Mouse (Mus musculus): ENCODE measurements at regions not wholly inside any gene's neighbourhood (a gene's known extent, or its start where the extent isn't known, plus 50 kb on each side); places are given as distances from the start of the nearest gene placed in this dataset.

- ATAC-seq = no peak
- WGBS = 66% methylated on average over 3 of the region's 3 CpGs
These were observed 205.7 kb upstream of the Klf3 start for GRCm38 (mm10) chr5:64597451-64597850.

GRCm38 (mm10) chr5:64598606-64599005 lies 204.6 kb upstream of the Klf3 start:
- Histone ChIP-seq H3K9me3 (replicated peaks; ENCODE audit: control insufficient read depth, low read length) (no peaks in the 10 kb centered on the region), H3K36me3 (ENCODE audit: control insufficient read depth, insufficient read depth, low read length) (no peaks in the 10 kb centered on the region), H3K4me1 (ENCODE audit: control insufficient read depth, insufficient read depth, low read length) (peaks cover 2% of the 10 kb centered on the region; the same call in 1 of the 2 replicates), H3K27ac (ENCODE audit: low read depth, low read length) (no peak overlapping the region), H3K27me3 (replicated peaks; ENCODE audit: control insufficient read depth, insufficient read depth, low read length) (no peaks in the 10 kb centered on the region), H3K4me3 (ENCODE audit: low read depth, low read length) (no peak overlapping the region), H3K4me2 (ENCODE audit: low read length) (no peak overlapping the region), H3K9ac (ENCODE audit: low read length) (no peak overlapping the region)
- ATAC-seq (no peak), DNase-seq (ENCODE audit: low spot score) (no peak)
- WGBS = 91% methylated on average over 3 of the region's 3 CpGs

More at GRCm38 (mm10) chr5:64597451-64597850, 205.7 kb upstream of the Klf3 start:
- H3K27me3 ChIP-seq (replicated peaks; ENCODE audit: control insufficient read depth, insufficient read depth, low read length) = no peaks in the 10 kb centered on the region
- no peak for DNase-seq (ENCODE audit: low spot score)
- no peaks in the 10 kb centered on the region for H3K9me3 ChIP-seq (replicated peaks; ENCODE audit: control insufficient read depth, low read length)
- H3K4me1 ChIP-seq (ENCODE audit: control insufficient read depth, insufficient read depth, low read length) = peaks cover 2% of the 10 kb centered on the region; the same call in 1 of the 2 replicates
- no peak overlapping the region for H3K27ac ChIP-seq (ENCODE audit: low read depth, low read length)
- H3K36me3 ChIP-seq (ENCODE audit: control insufficient read depth, insufficient read depth, low read length) = no peaks in the 10 kb centered on the region
- no peak overlapping the region for H3K4me3 ChIP-seq (ENCODE audit: low read depth, low read length)
- H3K9ac ChIP-seq (ENCODE audit: low read length) = no peak overlapping the region
- H3K4me2 ChIP-seq (ENCODE audit: low read length) = no peak overlapping the region

- no peak for DNase-seq (ENCODE audit: low spot score)
- Histone ChIP-seq H3K9ac (ENCODE audit: low read length) (no peak overlapping the region), H3K4me1 (ENCODE audit: control insufficient read depth, insufficient read depth, low read length) (peaks cover 2% of the 10 kb centered on the region; the same call in 1 of the 2 replicates), H3K27me3 (replicated peaks; ENCODE audit: control insufficient read depth, insufficient read depth, low read length) (no peaks in the 10 kb centered on the region), H3K4me3 (ENCODE audit: low read depth, low read length) (no peak overlapping the region), H3K9me3 (replicated peaks; ENCODE audit: control insufficient read depth, low read length) (no peaks in the 10 kb centered on the region), H3K36me3 (ENCODE audit: control insufficient read depth, insufficient read depth, low read length) (no peaks in the 10 kb centered on the region), H3K27ac (ENCODE audit: low read depth, low read length) (no peak overlapping the region), H3K4me2 (ENCODE audit: low read length) (no peak overlapping the region)
- ATAC-seq = no peak
- WGBS = 67% methylated on average over 3 of the region's 3 CpGs
These were observed 204.2 kb upstream of the Klf3 start for GRCm38 (mm10) chr5:64599015-64599414.

- Histone ChIP-seq H3K4me1 (ENCODE audit: control insufficient read depth, insufficient read depth, low read length) (peaks cover 2% of the 10 kb centered on the region; the same call in 1 of the 2 replicates), H3K9ac (ENCODE audit: low read length) (no peak overlapping the region), H3K27ac (ENCODE audit: low read depth, low read length) (peak overlapping the region; percentile 21; the same call in 1 of the 2 replicates), H3K27me3 (replicated peaks; ENCODE audit: control insufficient read depth, insufficient read depth, low read length) (no peaks in the 10 kb centered on the region), H3K4me2 (ENCODE audit: low read length) (peak overlapping the region; percentile 8; the same call in 1 of the 2 replicates), H3K4me3 (ENCODE audit: low read depth, low read length) (no peak overlapping the region), H3K36me3 (ENCODE audit: control insufficient read depth, insufficient read depth, low read length) (no peaks in the 10 kb centered on the region), H3K9me3 (replicated peaks; ENCODE audit: control insufficient read depth, low read length) (no peaks in the 10 kb centered on the region)
- ATAC-seq (no peak), DNase-seq (ENCODE audit: low spot score) (peak; percentile 45)
- 53% methylated on average over 13 of the region's 13 CpGs for WGBS
These were observed 203.3 kb upstream of the Klf3 start for GRCm38 (mm10) chr5:64599865-64600288.

GRCm38 (mm10) chr5:64600392-64600791 lies 202.8 kb upstream of the Klf3 start:
- Histone ChIP-seq H3K27ac (ENCODE audit: low read depth, low read length) (no peak overlapping the region), H3K4me2 (ENCODE audit: low read length) (peak overlapping the region; percentile 8; the same call in 1 of the 2 replicates), H3K27me3 (replicated peaks; ENCODE audit: control insufficient read depth, insufficient read depth, low read length) (no peaks in the 10 kb centered on the region), H3K4me1 (ENCODE audit: control insufficient read depth, insufficient read depth, low read length) (peaks cover 2% of the 10 kb centered on the region; the same call in 1 of the 2 replicates), H3K9me3 (replicated peaks; ENCODE audit: control insufficient read depth, low read length) (no peaks in the 10 kb centered on the region), H3K9ac (ENCODE audit: low read length) (no peak overlapping the region), H3K4me3 (ENCODE audit: low read depth, low read length) (no peak overlapping the region), H3K36me3 (ENCODE audit: control insufficient read depth, insufficient read depth, low read length) (no peaks in the 10 kb centered on the region)
- ATAC-seq (no peak), DNase-seq (ENCODE audit: low spot score) (no peak)
- WGBS = 77% methylated on average over 7 of the region's 7 CpGs

- Histone ChIP-seq H3K9ac (ENCODE audit: low read length) (no peak overlapping the region), H3K4me3 (ENCODE audit: low read depth, low read length) (no peak overlapping the region), H3K4me1 (ENCODE audit: control insufficient read depth, insufficient read depth, low read length) (peaks cover 2% of the 10 kb centered on the region; the same call in 1 of the 2 replicates), H3K4me2 (ENCODE audit: low read length) (no peak overlapping the region), H3K27me3 (replicated peaks; ENCODE audit: control insufficient read depth, insufficient read depth, low read length) (no peaks in the 10 kb centered on the region), H3K27ac (ENCODE audit: low read depth, low read length) (no peak overlapping the region), H3K9me3 (replicated peaks; ENCODE audit: control insufficient read depth, low read length) (no peaks in the 10 kb centered on the region), H3K36me3 (ENCODE audit: control insufficient read depth, insufficient read depth, low read length) (no peaks in the 10 kb centered on the region)
- whole genome bisulfite sequencing = 84% methylated on average over 2 of the region's 2 CpGs
- DNase-seq (ENCODE audit: low spot score) = no peak
- no peak for ATAC-seq
These were observed 202.4 kb upstream of the Klf3 start for GRCm38 (mm10) chr5:64600811-64601210.

- H3K4me1 ChIP-seq (ENCODE audit: control insufficient read depth, insufficient read depth, low read length) = peaks cover 2% of the 10 kb centered on the region; the same call in 1 of the 2 replicates
- no peaks in the 10 kb centered on the region for H3K36me3 ChIP-seq (ENCODE audit: control insufficient read depth, insufficient read depth, low read length)
- 80% methylated on average over 8 of the region's 8 CpGs for WGBS
- H3K4me3 ChIP-seq (ENCODE audit: low read depth, low read length) = no peak overlapping the region
- H3K4me2 ChIP-seq (ENCODE audit: low read length) = no peak overlapping the region
- ATAC-seq (no peak), DNase-seq (ENCODE audit: low spot score) (no peak)
- H3K9ac ChIP-seq (ENCODE audit: low read length) = no peak overlapping the region
- no peaks in the 10 kb centered on the region for H3K27me3 ChIP-seq (replicated peaks; ENCODE audit: control insufficient read depth, insufficient read depth, low read length)
- H3K27ac ChIP-seq (ENCODE audit: low read depth, low read length) = no peak overlapping the region
- H3K9me3 ChIP-seq (replicated peaks; ENCODE audit: control insufficient read depth, low read length) = no peaks in the 10 kb centered on the region
These were observed 201.9 kb upstream of the Klf3 start for GRCm38 (mm10) chr5:64601285-64601684.

- ATAC-seq (no peak), DNase-seq (ENCODE audit: low spot score) (no peak)
These were observed 201.4 kb upstream of the Klf3 start for GRCm38 (mm10) chr5:64601832-64602231.

GRCm38 (mm10) chr5:64602356-64602936 lies 200.7 kb upstream of the Klf3 start:
- Histone ChIP-seq H3K4me3 (ENCODE audit: low read depth, low read length) (no peak overlapping the region), H3K4me1 (ENCODE audit: control insufficient read depth, insufficient read depth, low read length) (peaks cover 2% of the 10 kb centered on the region; the same call in 1 of the 2 replicates), H3K36me3 (ENCODE audit: control insufficient read depth, insufficient read depth, low read length) (no peaks in the 10 kb centered on the region), H3K27me3 (replicated peaks; ENCODE audit: control insufficient read depth, insufficient read depth, low read length) (no peaks in the 10 kb centered on the region), H3K9me3 (replicated peaks; ENCODE audit: control insufficient read depth, low read length) (no peaks in the 10 kb centered on the region), H3K9ac (ENCODE audit: low read length) (no peak overlapping the region), H3K4me2 (ENCODE audit: low read length) (no peak overlapping the region), H3K27ac (ENCODE audit: low read depth, low read length) (no peak overlapping the region)
- DNase-seq (ENCODE audit: low spot score) = no peak
- 79% methylated on average over 8 of the region's 8 CpGs for WGBS
- no peak for ATAC-seq

More at GRCm38 (mm10) chr5:64601832-64602231, 201.4 kb upstream of the Klf3 start:
- Histone ChIP-seq H3K4me3 (ENCODE audit: low read depth, low read length) (no peak overlapping the region), H3K4me1 (ENCODE audit: control insufficient read depth, insufficient read depth, low read length) (peaks cover 2% of the 10 kb centered on the region; the same call in 1 of the 2 replicates), H3K4me2 (ENCODE audit: low read length) (no peak overlapping the region), H3K9me3 (replicated peaks; ENCODE audit: control insufficient read depth, low read length) (no peaks in the 10 kb centered on the region), H3K36me3 (ENCODE audit: control insufficient read depth, insufficient read depth, low read length) (no peaks in the 10 kb centered on the region), H3K27me3 (replicated peaks; ENCODE audit: control insufficient read depth, insufficient read depth, low read length) (no peaks in the 10 kb centered on the region), H3K27ac (ENCODE audit: low read depth, low read length) (no peak overlapping the region), H3K9ac (ENCODE audit: low read length) (no peak overlapping the region)
- WGBS = 87% methylated on average over 5 of the region's 5 CpGs

Data from forebrain, embryonic 14.5 days (tissue).